Mouse (Mus musculus) olfactory bulb, adult 2 months (tissue): ENCODE data around the gene Dner. TPM values are rescaled to one million over a fixed set of nuclear protein-coding genes. Genes with fewer than 3 reads are reported as not detected.

Source experiments
- H3K27ac ChIP-seq: fragments of 200-500 bp; 2 replicates; pipeline ENCODE4 v1.5.1; 2012; ENCODE audit warnings: low read depth, low read length; ENCODE audit not compliant: insufficient read depth
- H3K4me1 ChIP-seq: fragments of 200-500 bp; 2 replicates; pipeline ENCODE4 v1.6.1; 2012; ENCODE audit warnings: low read length; ENCODE audit not compliant: control insufficient read depth, insufficient read depth
- H3K4me3 ChIP-seq: fragments of 200-500 bp; 2 replicates; pipeline ENCODE4 v1.5.1; 2012; ENCODE audit warnings: mild to moderate bottlenecking, low read depth, low read length, moderate library complexity; ENCODE audit not compliant: insufficient read depth
- CTCF ChIP-seq: fragments of 200-500 bp; IDR thresholded peaks from 2 replicates; pipeline ENCODE4 v1.5.1; 2012; ENCODE audit warnings: low read depth, mild to moderate bottlenecking, low read length, moderate library complexity; ENCODE audit not compliant: insufficient read depth
- POLR2A ChIP-seq: fragments of 200-500 bp; IDR thresholded peaks from 2 replicates; pipeline ENCODE4 v1.6.1; 2012; ENCODE audit warnings: mild to moderate bottlenecking, low read depth, low read length, moderate library complexity; ENCODE audit not compliant: insufficient read depth
- WGBS: fragments of 180-500 bp; shearing (Covaris S2); methylation state at CpG from one replicate; pipeline ENCODE4 v1.1.7; 2018; 5-methylcytosine and 5-hydroxymethylcytosine counted together
- polyA plus RNA-seq: library from polyadenylated mRNA; stranded (reverse); fragments of >200 nt; gene quantifications from 2 replicates; pipeline ENCODE4 v1.2.4, GENCODE M21; 2012; ENCODE audit warnings: low replicate concordance; ENCODE audit not compliant: missing spikeins, insufficient read depth, insufficient read length

Gene Dner
- polyA plus RNA-seq, 1 experiment, result not detected

GRCm38 (mm10) chr1:84406891-84407290 lies 289.1 kb downstream of the Dner start:
- Histone ChIP-seq H3K27ac (0 out of 2 replicates have a peak overlapping the region, but pooled peaks have one; percentile 15), H3K4me3 (no peak overlapping the region), H3K4me1 (peaks cover 9% of the 10 kb centered on the region)
- TF ChIP-seq POLR2A, result no peak
- TF ChIP-seq CTCF, result no peak
- 70% methylated on average over 4 of the region's 4 CpGs for WGBS

GRCm38 (mm10) chr1:84405551-84406290 lies 290.3 kb downstream of the Dner start:
- H3K27ac ChIP-seq, result no peak overlapping the region
- WGBS, result 84% methylated on average over 5 of the region's 5 CpGs
- no peak overlapping the region for H3K4me3 ChIP-seq

GRCm38 (mm10) chr1:84404880-84405279 lies 291.1 kb downstream of the Dner start:
- no peak overlapping the region for H3K4me3 ChIP-seq
- TF ChIP-seq POLR2A (no peak), CTCF (no peak)
- H3K4me1 ChIP-seq, result peaks cover 9% of the 10 kb centered on the region
- H3K27ac ChIP-seq, result no peak overlapping the region
- WGBS, result 68% methylated on average over 12 of the region's 12 CpGs

More at GRCm38 (mm10) chr1:84405551-84406290, 290.3 kb downstream of the Dner start:
- peaks cover 9% of the 10 kb centered on the region for H3K4me1 ChIP-seq
- TF ChIP-seq CTCF (no peak), POLR2A (no peak)

- Histone ChIP-seq H3K27ac (no peak overlapping the region), H3K4me3 (no peak overlapping the region), H3K4me1 (peaks cover 9% of the 10 kb centered on the region)
- WGBS, result 82% methylated on average over 1 of the region's 1 CpGs
- no peak for TF ChIP-seq CTCF
- TF ChIP-seq POLR2A, result no peak
Measured at GRCm38 (mm10) chr1:84402154-84402553, 293.9 kb downstream of the Dner start.

GRCm38 (mm10) chr1:84399671-84400070 lies 296.4 kb downstream of the Dner start:
- no peak overlapping the region for H3K27ac ChIP-seq
- 72% methylated on average over 3 of the region's 3 CpGs for WGBS
- H3K4me1 ChIP-seq, result no peaks in the 10 kb centered on the region
- TF ChIP-seq POLR2A, result no peak
- no peak for TF ChIP-seq CTCF
- H3K4me3 ChIP-seq, result no peak overlapping the region

GRCm38 (mm10) chr1:84399118-84399517 lies 296.9 kb downstream of the Dner start:
- TF ChIP-seq CTCF, result no peak
- TF ChIP-seq POLR2A, result no peak
- Histone ChIP-seq H3K4me3 (no peak overlapping the region), H3K4me1 (no peaks in the 10 kb centered on the region), H3K27ac (no peak overlapping the region)
- WGBS, result 97% methylated on average over 4 of the region's 4 CpGs

- H3K4me3 ChIP-seq, result no peak overlapping the region
- H3K4me1 ChIP-seq, result no peaks in the 10 kb centered on the region
- WGBS, result 85% methylated on average over 3 of the region's 3 CpGs
- no peak overlapping the region for H3K27ac ChIP-seq
- TF ChIP-seq CTCF (no peak), POLR2A (no peak)
Measured at GRCm38 (mm10) chr1:84396787-84397186, 299.2 kb downstream of the Dner start.

- H3K27ac ChIP-seq, result no peak overlapping the region
- no peaks in the 10 kb centered on the region for H3K4me1 ChIP-seq
- no peak overlapping the region for H3K4me3 ChIP-seq
- WGBS, result 76% methylated on average over 8 of the region's 8 CpGs
- TF ChIP-seq CTCF (no peak), POLR2A (no peak)
Measured at GRCm38 (mm10) chr1:84395928-84396327, 300.1 kb downstream of the Dner start.

- Histone ChIP-seq H3K27ac (no peak overlapping the region), H3K4me3 (no peak overlapping the region), H3K4me1 (no peaks in the 10 kb centered on the region)
- TF ChIP-seq POLR2A, result no peak
- TF ChIP-seq CTCF, result no peak
- WGBS, result 95% methylated on average over 4 of the region's 4 CpGs
Measured at GRCm38 (mm10) chr1:84390961-84391360, 305.1 kb downstream of the Dner start.
